Mouse (Mus musculus) liver, embryonic 11.5 days (tissue): ENCODE results near the gene Adprhl1. TPM values are rescaled to one million over a fixed set of nuclear protein-coding genes. Genes with fewer than 3 reads are reported as not detected.

Experiments used
- ATAC-seq: fragments of 200-750 bp; cut with Nextera tagmentation; replicated peaks from 2 replicates; pipeline ENCODE4 v1.8.0; 2017; ENCODE audit warnings: moderate number of reproducible peaks, mild to moderate bottlenecking, moderate TSS enrichment, moderate library complexity; ENCODE audit not compliant: low FRiP score
- DNase-seq: peaks from one replicate; pipeline ENCODE4 v3.0.0-alpha.2; 2017; ENCODE audit warnings: low spot score
- H3K27ac ChIP-seq: fragments of 300-500 bp; sonication (generic); 2 replicates; pipeline ENCODE4 v1.5.1; 2014; ENCODE audit warnings: mild to moderate bottlenecking, low read depth, low read length, control low read depth
- H3K27me3 ChIP-seq: fragments of 300-500 bp; sonication (generic); replicated peaks from 2 replicates; pipeline ENCODE4 v1.6.1; 2014; ENCODE audit warnings: low read length, mixed read lengths; ENCODE audit not compliant: control insufficient read depth, insufficient read depth
- H3K36me3 ChIP-seq: fragments of 300-500 bp; sonication (generic); 2 replicates; pipeline ENCODE4 v1.6.1; 2014; ENCODE audit warnings: mild to moderate bottlenecking, low read length, moderate library complexity, mixed read lengths; ENCODE audit not compliant: control insufficient read depth, insufficient read depth
- H3K4me1 ChIP-seq: fragments of 300-500 bp; sonication (generic); replicated peaks from 2 replicates; pipeline ENCODE4 v1.6.1; 2014; ENCODE audit warnings: low read length, mixed read lengths; ENCODE audit not compliant: control insufficient read depth, insufficient read depth
- H3K4me2 ChIP-seq: fragments of 300-500 bp; sonication (generic); 2 replicates; pipeline ENCODE4 v1.6.1; 2014; ENCODE audit warnings: mild to moderate bottlenecking, control low read depth, moderate library complexity
- H3K4me3 ChIP-seq: fragments of 300-500 bp; sonication (generic); 2 replicates; pipeline ENCODE4 v1.5.1; 2014; ENCODE audit warnings: low read depth, low read length, control low read depth
- H3K9ac ChIP-seq: fragments of 300-500 bp; sonication (generic); 2 replicates; pipeline ENCODE4 v1.6.1; 2014; ENCODE audit warnings: low read depth, low read length, control low read depth
- H3K9me3 ChIP-seq: fragments of 300-500 bp; sonication (generic); 2 replicates; pipeline ENCODE4 v1.6.1; 2016; ENCODE audit warnings: low read length, inconsistent platforms, mixed read lengths; ENCODE audit not compliant: control insufficient read depth
- WGBS: fragments of 180-500 bp; shearing (Covaris S2); extraction: QIAGEN DNeasy Blood & Tissue Kit; methylation state at CpG from one replicate; pipeline ENCODE4 v1.1.7; 2014; 5-methylcytosine and 5-hydroxymethylcytosine counted together
- polyA plus RNA-seq: library from polyadenylated mRNA; unstranded; fragments of >200 nt; fragmentation: Nextera tagmentation; extraction: Ambion mirVana; gene quantifications from 2 replicates; pipeline ENCODE4 v1.2.1, GENCODE M21; 2014

The Adprhl1 gene
- polyA plus RNA-seq, 1 experiment from 2014 or later, result 0.70 TPM

GRCm38 (mm10) chr8:13187229-13187628, 66.7 kb downstream of the Adprhl1 start:
- H3K4me2 ChIP-seq, result no peak overlapping the region
- ATAC-seq, result no peak
- WGBS, result 80% methylated on average over 9 of the region's 9 CpGs

GRCm38 (mm10) chr8:13186819-13187218, 67.1 kb downstream of the Adprhl1 start:
- ATAC-seq, result no peak
- 85% methylated on average over 8 of the region's 8 CpGs for WGBS
- Histone ChIP-seq H3K9ac (no peak overlapping the region), H3K27me3 (no peaks in the 10 kb centered on the region), H3K4me1 (peaks cover 3% of the 10 kb centered on the region; the same call in 1 of the 2 replicates), H3K4me3 (no peak overlapping the region), H3K36me3 (0 out of 2 replicates have a peak, but pooled peaks cover 2% of the 10 kb centered on the region), H3K4me2 (no peak overlapping the region), H3K27ac (no peak overlapping the region), H3K9me3 (no peaks in the 10 kb centered on the region)
- DNase-seq, result no peak

More at GRCm38 (mm10) chr8:13187229-13187628, 66.7 kb downstream of the Adprhl1 start:
- Histone ChIP-seq H3K27ac (no peak overlapping the region), H3K27me3 (no peaks in the 10 kb centered on the region), H3K4me3 (no peak overlapping the region), H3K4me1 (peaks cover 1% of the 10 kb centered on the region; the same call in 1 of the 2 replicates), H3K36me3 (0 out of 2 replicates have a peak, but pooled peaks cover 2% of the 10 kb centered on the region), H3K9ac (no peak overlapping the region), H3K9me3 (no peaks in the 10 kb centered on the region)
- DNase-seq, result no peak

DNA sequence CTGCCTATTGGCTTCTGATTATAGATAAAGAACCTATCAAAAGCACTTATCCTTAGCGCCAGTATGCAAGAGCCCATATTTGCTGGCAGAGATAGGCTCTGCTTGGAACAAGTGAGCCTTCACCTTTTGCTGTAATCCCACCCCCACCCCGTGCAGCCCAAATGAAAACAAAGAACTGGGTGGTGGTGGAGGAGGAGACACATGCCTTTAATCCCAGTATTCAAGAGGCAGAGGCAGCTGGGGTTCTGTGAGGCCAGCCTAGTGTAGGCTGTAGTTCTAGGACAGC, 72.3 kb downstream of the Adprhl1 start:
- peaks cover 5% of the 10 kb centered on the region; the same call in 1 of the 2 replicates for H3K4me1 ChIP-seq
- no peaks in the 10 kb centered on the region for H3K27me3 ChIP-seq
- peaks cover 10% of the 10 kb centered on the region; the same call in 1 of the 2 replicates for H3K36me3 ChIP-seq
- 42% methylated on average over 2 of the region's 2 CpGs for WGBS
- ATAC-seq, result peak; percentile 56; the same call in 1 of the 2 replicates
- H3K9me3 ChIP-seq, result no peaks in the 10 kb centered on the region
- no peak for DNase-seq
- H3K4me2 ChIP-seq, result no peak overlapping the region
- no peak overlapping the region for H3K27ac ChIP-seq
- H3K4me3 ChIP-seq, result no peak overlapping the region
- H3K9ac ChIP-seq, result no peak overlapping the region

DNA sequence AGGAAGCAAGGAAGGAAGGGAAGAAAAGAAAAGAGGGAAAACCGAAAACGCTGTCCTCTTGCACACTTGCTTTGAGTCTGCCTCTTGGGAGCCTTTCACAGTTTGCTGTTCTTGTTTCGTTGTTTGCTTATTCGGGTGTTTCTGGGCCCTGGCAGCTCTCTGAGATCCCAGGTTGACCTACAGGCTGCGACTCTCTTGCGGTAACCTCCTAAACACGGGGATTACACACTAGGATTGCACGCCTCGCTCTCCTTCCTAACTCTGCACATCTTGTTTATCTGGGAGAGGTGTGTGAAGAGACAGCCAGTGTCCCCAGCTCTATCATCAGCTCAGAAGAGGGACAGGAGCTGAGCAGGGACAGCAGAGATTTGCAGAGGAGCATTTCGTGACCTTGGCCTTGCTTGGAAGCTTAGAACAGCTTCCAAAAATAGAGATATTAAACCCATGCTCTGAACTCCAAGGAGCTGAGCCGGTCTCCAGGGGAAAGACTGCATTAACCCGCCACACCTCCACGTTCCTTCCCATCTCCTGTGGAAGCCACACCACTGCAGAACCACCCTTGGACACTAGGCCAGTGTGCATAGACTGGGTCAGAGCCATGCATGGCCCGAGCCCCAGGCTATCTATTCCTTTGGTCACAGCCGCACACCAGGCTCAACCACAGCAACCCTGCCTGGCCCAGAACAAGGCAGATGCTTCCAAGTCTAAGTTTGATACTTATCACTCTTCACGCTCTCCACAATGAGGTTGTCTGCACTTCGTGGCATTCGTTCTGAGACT, 72.9 kb downstream of the Adprhl1 start:
- 72% methylated on average over 18 of the region's 18 CpGs for WGBS
- H3K4me2 ChIP-seq, result no peak overlapping the region
- no peak; the same call in 1 of the 2 replicates for ATAC-seq

DNA sequence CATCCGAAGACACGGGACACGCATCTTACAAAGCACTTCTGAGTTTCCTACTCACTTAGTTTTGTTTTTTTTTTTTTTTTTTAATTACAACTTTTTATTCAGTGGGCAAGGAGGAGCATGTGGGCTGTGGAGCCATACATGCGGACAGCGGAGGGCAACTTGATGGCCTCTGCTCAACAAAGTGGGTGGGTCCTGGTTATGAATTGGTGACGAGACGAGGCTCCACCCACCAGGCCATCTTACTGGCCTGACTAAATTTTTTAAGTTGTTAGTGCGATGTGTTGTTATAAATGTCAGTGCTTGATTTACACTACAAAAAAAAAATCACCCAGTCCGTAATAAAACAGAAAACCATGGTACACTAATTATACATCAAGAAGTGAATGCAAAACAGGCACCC, 73.6 kb downstream of the Adprhl1 start:
- DNase-seq, result no peak
- Histone ChIP-seq H3K27me3 (no peaks in the 10 kb centered on the region), H3K9me3 (no peaks in the 10 kb centered on the region), H3K36me3 (peaks cover 17% of the 10 kb centered on the region; the same call in 1 of the 2 replicates), H3K4me3 (no peak overlapping the region), H3K27ac (no peak overlapping the region), H3K4me1 (peaks cover 5% of the 10 kb centered on the region; the same call in 1 of the 2 replicates), H3K9ac (no peak overlapping the region), H3K4me2 (no peak overlapping the region)
- 74% methylated on average over 9 of the region's 9 CpGs for WGBS
- ATAC-seq, result no peak

More for the DNA sequence above, 72.9 kb downstream of the Adprhl1 start:
- peaks cover 13% of the 10 kb centered on the region; the same call in 1 of the 2 replicates for H3K36me3 ChIP-seq
- H3K4me3 ChIP-seq, result no peak overlapping the region
- no peaks in the 10 kb centered on the region for H3K27me3 ChIP-seq
- H3K9me3 ChIP-seq, result no peaks in the 10 kb centered on the region
- peaks cover 5% of the 10 kb centered on the region; the same call in 1 of the 2 replicates for H3K4me1 ChIP-seq
- H3K27ac ChIP-seq, result no peak overlapping the region
- no peak overlapping the region for H3K9ac ChIP-seq
- no peak for DNase-seq

GRCm38 (mm10) chr8:13179948-13180347, 74.0 kb downstream of the Adprhl1 start:
- H3K4me3 ChIP-seq, result no peak overlapping the region
- DNase-seq, result no peak
- H3K9me3 ChIP-seq, result no peaks in the 10 kb centered on the region
- ATAC-seq, result no peak
- H3K4me2 ChIP-seq, result no peak overlapping the region
- H3K36me3 ChIP-seq, result peaks cover 18% of the 10 kb centered on the region; the same call in 1 of the 2 replicates
- H3K4me1 ChIP-seq, result peaks cover 5% of the 10 kb centered on the region; the same call in 1 of the 2 replicates
- H3K27me3 ChIP-seq, result no peaks in the 10 kb centered on the region
- WGBS, result 77% methylated on average over 7 of the region's 7 CpGs
- H3K9ac ChIP-seq, result no peak overlapping the region
- H3K27ac ChIP-seq, result no peak overlapping the region

DNA sequence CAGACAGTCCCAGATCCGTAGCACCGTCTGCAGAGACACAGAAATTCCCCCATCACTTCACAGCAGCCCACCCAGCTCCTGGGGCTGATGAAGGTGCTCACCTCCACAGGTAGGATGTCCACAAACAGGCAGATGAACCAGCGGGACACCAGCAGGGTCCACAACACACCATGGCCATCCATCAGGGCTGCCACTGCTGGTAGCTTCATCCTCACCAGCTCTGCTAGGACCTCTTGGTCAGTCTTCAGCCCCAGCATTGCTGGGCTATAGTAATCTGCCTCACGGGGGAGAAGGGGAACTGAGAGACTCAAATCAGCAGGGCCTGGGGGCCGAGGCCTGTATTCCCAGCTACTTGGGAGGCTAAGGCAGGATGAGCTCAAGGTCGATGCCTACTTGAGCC, 74.5 kb downstream of the Adprhl1 start:
- Histone ChIP-seq H3K27me3 (no peaks in the 10 kb centered on the region), H3K4me2 (no peak overlapping the region), H3K9me3 (no peaks in the 10 kb centered on the region), H3K27ac (no peak overlapping the region), H3K36me3 (peaks cover 21% of the 10 kb centered on the region; the same call in 1 of the 2 replicates), H3K4me1 (peaks cover 5% of the 10 kb centered on the region; the same call in 1 of the 2 replicates), H3K9ac (no peak overlapping the region), H3K4me3 (no peak overlapping the region)
- WGBS, result 75% methylated on average over 6 of the region's 6 CpGs
- DNase-seq (no peak), ATAC-seq (no peak)

DNA sequence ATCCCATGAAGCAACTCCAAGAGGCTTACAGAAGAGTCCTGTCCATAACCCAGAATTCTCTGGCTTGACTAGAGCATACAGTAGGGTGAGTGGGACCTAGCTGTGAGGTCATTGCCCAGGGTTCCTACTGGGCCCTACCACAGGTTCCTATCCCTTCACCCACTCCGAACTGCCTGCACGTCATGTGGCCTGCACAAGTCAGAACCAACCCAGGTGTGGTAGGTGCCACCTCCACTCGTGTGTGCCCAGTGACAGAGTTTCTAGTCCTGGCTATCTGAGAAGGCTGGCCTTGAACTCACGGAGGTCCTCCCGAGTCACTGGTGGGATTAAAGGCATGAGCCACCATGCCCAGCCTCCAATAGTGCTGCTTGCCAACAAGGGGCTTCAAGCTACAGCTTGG, 75.8 kb downstream of the Adprhl1 start:
- H3K36me3 ChIP-seq, result peaks cover 31% of the 10 kb centered on the region
- no peak overlapping the region for H3K27ac ChIP-seq
- 92% methylated on average over 5 of the region's 5 CpGs for WGBS
- no peak for ATAC-seq
- H3K4me2 ChIP-seq, result no peak overlapping the region
- no peaks in the 10 kb centered on the region for H3K27me3 ChIP-seq
- DNase-seq, result no peak
- H3K9ac ChIP-seq, result no peak overlapping the region
- H3K4me3 ChIP-seq, result no peak overlapping the region
- peaks cover 5% of the 10 kb centered on the region; the same call in 1 of the 2 replicates for H3K4me1 ChIP-seq
- no peaks in the 10 kb centered on the region for H3K9me3 ChIP-seq
